Mouse (Mus musculus): ENCODE results near the gene Dhdds.

GRCm38 (mm10) chr4:133968150-133968921, 32.4 kb downstream of the Dhdds start, which contains the start of gene Hmgn2:
- no peak for TF ChIP-seq CTCF (IDR thresholded peaks at IDR 0.05)
- TF ChIP-seq EP300 (IDR thresholded peaks at IDR 0.05) = no peak
